Mouse (Mus musculus): ENCODE measurements at regions not wholly inside any gene's neighbourhood (a gene's known extent, or its start where the extent isn't known, plus 50 kb on each side); places are given as distances from the start of the nearest gene placed in this dataset.

- CTCF ChIA-PET, result interaction anchor here (0.6 kb wide), 1 partner anchor 117 kb away, joined by 3 read pairs; no protein-coding TSS in a partner anchor
Measured at GRCm38 (mm10) chr17:52448701-52449100, 153.8 kb upstream of the Kcnh8 start.

DNA sequence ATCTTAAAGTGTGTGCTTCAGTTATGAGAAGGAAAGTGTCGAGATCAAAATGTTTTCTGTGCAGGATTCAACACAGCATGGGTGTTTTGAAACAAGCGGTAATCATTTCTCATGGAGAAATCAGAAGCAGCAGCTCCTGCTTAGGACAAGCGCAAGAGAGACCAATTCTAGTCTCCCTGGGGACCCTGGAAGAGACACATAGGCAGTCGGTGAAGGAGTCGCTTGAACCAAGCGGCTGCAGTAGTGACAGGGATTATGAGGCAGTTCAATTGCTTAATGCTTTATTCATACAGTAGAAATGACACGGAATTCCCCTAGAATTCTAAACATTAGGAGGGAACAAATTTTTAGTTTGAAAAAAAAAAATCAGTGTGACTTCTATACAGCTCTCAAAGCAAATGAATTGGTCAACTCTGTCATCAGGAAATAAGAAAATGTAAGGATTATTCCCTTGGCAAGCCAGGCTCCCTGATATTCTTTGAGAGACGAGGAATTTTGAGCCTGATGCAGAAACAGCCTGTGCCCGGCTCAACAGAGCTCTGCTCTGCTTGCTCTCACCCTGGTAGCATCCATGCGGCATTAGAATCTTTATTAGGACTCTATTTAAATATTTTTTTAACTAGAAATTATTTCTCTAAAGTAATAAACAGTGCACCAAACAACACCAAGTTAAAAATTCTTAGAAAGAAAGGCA is 143.1 kb upstream of the Kcnh8 start:
- CTCF ChIA-PET, result no interaction called here

GRCm38 (mm10) chr17:52459997-52460387 is 142.5 kb upstream of the Kcnh8 start:
- CTCF ChIA-PET, result no interaction called here

GRCm38 (mm10) chr17:52461264-52461663 is 141.2 kb upstream of the Kcnh8 start:
- CTCF ChIA-PET, result no interaction called here

DNA sequence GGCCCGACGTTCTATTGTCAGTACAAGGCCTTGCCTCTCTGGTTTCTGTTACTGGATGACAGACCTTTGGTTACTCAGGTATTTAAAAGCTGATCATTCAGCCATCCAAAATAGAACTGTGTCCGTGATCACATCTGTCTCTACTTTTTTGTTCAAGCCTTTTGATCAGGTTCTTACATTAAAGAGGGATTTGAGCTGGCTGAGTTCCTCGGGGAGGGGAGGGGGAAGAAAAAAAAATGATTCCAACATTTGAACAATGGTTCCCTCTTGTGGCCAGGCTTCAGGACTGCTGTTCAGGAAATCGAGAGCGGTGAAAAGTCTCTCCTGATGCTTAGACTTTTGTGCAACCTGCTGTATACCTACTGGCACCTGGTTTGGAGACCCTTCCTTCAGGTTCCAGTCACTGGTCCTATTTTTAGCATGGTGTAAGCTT is 140.8 kb upstream of the Kcnh8 start:
- CTCF ChIA-PET, result no interaction called here

DNA sequence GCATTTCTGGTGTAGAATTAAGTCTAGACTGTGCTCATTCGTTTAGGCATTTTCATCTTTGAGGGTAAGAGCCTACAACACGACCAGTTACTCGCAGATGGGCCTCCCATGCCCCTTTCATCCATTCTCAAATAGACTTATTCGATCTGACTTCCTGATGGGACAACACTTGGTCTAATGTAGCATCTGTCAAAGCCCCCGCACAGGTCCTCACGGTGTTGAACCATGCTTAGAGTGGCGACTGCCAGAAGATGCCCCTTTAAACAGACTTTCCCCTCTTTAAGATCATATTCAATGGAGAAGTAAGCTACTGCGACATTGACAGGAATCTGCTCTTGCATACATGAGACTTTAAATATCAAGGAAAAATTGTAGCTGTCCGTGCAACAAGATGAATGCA is 140.1 kb upstream of the Kcnh8 start:
- CTCF ChIA-PET, result no interaction called here

- CTCF ChIA-PET, result no interaction called here
Measured at GRCm38 (mm10) chr17:52468464-52468863, 134.0 kb upstream of the Kcnh8 start.

DNA sequence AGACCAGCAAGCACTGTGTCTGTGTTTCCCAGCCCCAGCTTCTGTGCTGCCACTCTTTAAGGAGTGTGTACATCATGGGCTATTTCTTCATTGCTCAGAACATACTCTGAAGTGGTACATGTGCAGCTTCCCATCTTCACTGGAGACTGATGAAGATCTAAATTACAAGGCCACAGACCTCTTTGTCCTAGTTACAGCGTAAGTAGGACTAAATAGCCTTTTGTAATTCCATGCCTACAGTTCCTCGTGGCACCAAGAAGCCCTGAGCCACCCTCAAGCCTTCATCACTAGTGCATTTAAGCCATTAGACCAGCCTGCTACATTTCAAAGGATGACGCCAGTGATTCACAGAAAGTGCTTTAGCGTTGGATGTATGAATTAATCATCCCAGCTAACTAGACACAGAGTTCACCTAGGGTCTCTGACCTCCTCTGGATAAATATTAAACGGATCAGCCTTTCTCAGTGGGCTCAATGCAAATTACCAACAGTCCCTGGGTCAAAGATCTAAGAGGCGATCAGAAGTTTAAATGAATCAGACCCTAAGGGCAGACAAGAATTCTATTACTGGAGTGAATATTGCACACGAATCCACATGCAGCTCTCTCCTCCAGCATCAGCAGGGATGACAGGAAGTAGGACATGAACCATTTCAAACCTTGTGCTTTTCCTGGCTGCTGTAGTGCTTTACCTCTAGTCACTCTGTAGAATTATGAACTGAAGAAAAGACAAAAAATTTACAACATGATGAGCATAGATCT is 123.0 kb upstream of the Kcnh8 start:
- CTCF ChIA-PET, result no interaction called here

DNA sequence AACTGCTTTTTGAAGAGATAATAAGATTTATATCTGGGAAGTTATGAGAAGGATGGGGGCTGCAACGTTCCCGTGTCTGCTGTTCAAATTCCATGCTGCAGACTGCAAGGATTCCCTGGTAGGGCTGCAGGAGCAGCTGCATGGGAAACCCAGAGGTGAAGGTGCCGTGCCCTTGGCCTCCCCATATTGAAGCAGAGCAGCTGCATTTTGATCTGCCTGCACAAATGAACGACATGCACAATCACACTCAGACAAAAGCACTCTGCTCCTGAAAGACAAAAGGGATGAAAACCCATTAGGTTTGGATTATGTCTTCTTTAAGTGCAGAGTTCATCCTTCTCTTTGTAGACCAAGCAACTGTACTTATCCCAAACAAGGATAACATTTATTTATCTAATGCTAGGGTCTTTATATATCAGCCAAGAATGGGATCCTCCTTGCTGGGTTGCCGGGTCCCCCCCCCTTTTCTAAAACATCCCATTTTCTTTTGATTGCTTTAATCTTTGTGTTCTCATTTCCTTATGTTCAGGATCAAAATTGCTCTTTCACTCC is 122.3 kb upstream of the Kcnh8 start:
- CTCF ChIA-PET, result no interaction called here

DNA sequence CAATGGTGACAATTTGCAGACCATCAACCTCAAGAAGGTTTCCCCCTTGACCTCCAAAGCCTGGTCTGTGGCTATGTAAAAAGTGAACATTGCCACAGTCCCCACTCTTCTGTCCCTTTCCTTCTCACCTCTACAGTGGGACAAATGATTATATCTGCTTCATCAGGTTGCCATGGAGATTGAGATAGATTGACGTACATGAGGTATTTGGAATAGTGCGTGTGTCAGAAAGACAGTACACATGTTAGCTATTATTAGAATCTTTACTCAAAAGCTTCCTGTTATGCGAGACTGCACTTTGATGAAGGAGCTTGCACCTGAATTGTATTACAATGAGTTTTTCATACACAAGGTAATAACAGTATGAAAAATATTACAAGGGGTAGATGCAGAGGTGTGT is 95.7 kb upstream of the Kcnh8 start:
- CTCF ChIA-PET, result no interaction called here

DNA sequence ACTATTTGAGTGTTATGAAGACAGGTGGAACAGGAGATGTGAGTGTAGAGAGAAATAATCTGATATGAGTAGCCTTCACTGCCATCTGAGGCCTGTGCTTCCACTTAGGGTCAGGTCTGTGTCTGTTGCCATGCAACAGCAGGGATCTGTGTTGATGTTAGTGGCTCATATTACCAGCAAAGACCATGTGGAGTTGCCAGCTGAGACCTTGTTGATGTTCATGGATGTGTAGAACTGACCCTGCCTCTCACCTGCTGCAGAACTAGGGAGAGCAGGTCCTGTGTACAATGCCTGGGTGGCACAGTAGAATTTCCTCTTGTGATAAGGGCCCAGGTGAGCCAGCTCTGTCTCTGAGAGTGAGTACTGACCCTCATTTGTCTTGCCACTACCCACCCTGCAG is 72.2 kb upstream of the Kcnh8 start:
- CTCF ChIA-PET, result no interaction called here
